Mouse (Mus musculus) erythroblast, embryonic 14.5 days (primary cell): ENCODE data around the gene Scn9a. TPM values are rescaled to one million over a fixed set of nuclear protein-coding genes. Genes with fewer than 3 reads are reported as not detected.

ENCODE experiments used
- H3K27me3 ChIP-seq: 2 replicates; pipeline ENCODE4 v1.6.1; 2012; ENCODE audit warnings: inconsistent platforms; ENCODE audit not compliant: control insufficient read depth
- H3K36me3 ChIP-seq: 2 replicates; pipeline ENCODE4 v1.6.1; 2012; ENCODE audit warnings: mild to moderate bottlenecking, inconsistent platforms; ENCODE audit not compliant: control insufficient read depth
- H3K4me1 ChIP-seq: 2 replicates; pipeline ENCODE4 v1.6.1; 2012; ENCODE audit warnings: inconsistent platforms; ENCODE audit not compliant: control insufficient read depth
- H3K4me3 ChIP-seq: replicated peaks from 2 replicates; pipeline ENCODE3; 2012; ENCODE audit warnings: moderate library complexity, mild to moderate bottlenecking, inconsistent platforms
- H3K9me3 ChIP-seq: 2 replicates; pipeline ENCODE4 v1.6.1; 2012; ENCODE audit warnings: low read length, inconsistent platforms, mixed read lengths; ENCODE audit not compliant: control insufficient read depth
- GATA1 ChIP-seq: IDR thresholded peaks from 2 replicates; pipeline ENCODE4 v1.6.1; 2012; ENCODE audit warnings: low read length, inconsistent platforms, mixed read lengths
- TAL1 ChIP-seq: IDR thresholded peaks from 3 replicates; pipeline ENCODE4 v1.6.1; 2012; ENCODE audit warnings: low read length, inconsistent platforms, mixed read lengths
- polyA plus RNA-seq: library from polyadenylated mRNA; stranded (reverse); fragments of >175 nt; gene quantifications from 2 replicates; pipeline ENCODE4 v1.2.3, GENCODE M21; 2012

The Scn9a gene
- polyA plus RNA-seq, 1 experiment = not detected

GRCm38 (mm10) chr2:66473181-66473822, 161.5 kb downstream of the Scn9a start:
- H3K4me1 ChIP-seq = no peaks in the 10 kb centered on the region
- no peak overlapping the region for H3K4me3 ChIP-seq
- H3K36me3 ChIP-seq = no peaks in the 10 kb centered on the region
- H3K27me3 ChIP-seq = no peaks in the 10 kb centered on the region
- no peaks in the 10 kb centered on the region for H3K9me3 ChIP-seq
- TF ChIP-seq GATA1 (no peak), TAL1 (no peak)

GRCm38 (mm10) chr2:66465484-66465883, 169.3 kb downstream of the Scn9a start:
- no peak overlapping the region for H3K4me3 ChIP-seq
- H3K27me3 ChIP-seq = no peaks in the 10 kb centered on the region
- no peaks in the 10 kb centered on the region for H3K4me1 ChIP-seq
- TF ChIP-seq TAL1 = no peak
- no peak for TF ChIP-seq GATA1
- no peaks in the 10 kb centered on the region; the same call in 1 of the 2 replicates for H3K9me3 ChIP-seq
- H3K36me3 ChIP-seq = no peaks in the 10 kb centered on the region

- no peaks in the 10 kb centered on the region for H3K4me1 ChIP-seq
- H3K4me3 ChIP-seq = no peak overlapping the region
- TF ChIP-seq TAL1 (no peak), GATA1 (no peak)
- H3K36me3 ChIP-seq = no peaks in the 10 kb centered on the region
- H3K9me3 ChIP-seq = no peaks in the 10 kb centered on the region; the same call in 1 of the 2 replicates
- no peaks in the 10 kb centered on the region for H3K27me3 ChIP-seq
Observed at GRCm38 (mm10) chr2:66464874-66465458, 169.8 kb downstream of the Scn9a start.

GRCm38 (mm10) chr2:66463916-66464315, 170.8 kb downstream of the Scn9a start:
- Histone ChIP-seq H3K27me3 (no peaks in the 10 kb centered on the region), H3K4me3 (no peak overlapping the region), H3K4me1 (no peaks in the 10 kb centered on the region), H3K9me3 (peaks cover 1% of the 10 kb centered on the region; the same call in 1 of the 2 replicates), H3K36me3 (no peaks in the 10 kb centered on the region)
- TF ChIP-seq GATA1 (no peak), TAL1 (no peak)

GRCm38 (mm10) chr2:66462458-66462857, 172.3 kb downstream of the Scn9a start:
- H3K4me3 ChIP-seq = no peak overlapping the region
- H3K27me3 ChIP-seq = no peaks in the 10 kb centered on the region
- TF ChIP-seq GATA1 (no peak), TAL1 (no peak)
- no peaks in the 10 kb centered on the region for H3K4me1 ChIP-seq
- H3K36me3 ChIP-seq = no peaks in the 10 kb centered on the region
- H3K9me3 ChIP-seq = peaks cover 2% of the 10 kb centered on the region; the same call in 1 of the 2 replicates

- TF ChIP-seq TAL1 = no peak
- TF ChIP-seq GATA1 = no peak
- H3K4me3 ChIP-seq = no peak within 1 kb of the TSS
- H3K36me3 ChIP-seq = no peaks in the 10 kb centered on the region
- H3K4me1 ChIP-seq = no peaks in the 10 kb centered on the region
- peaks cover 12% of the 10 kb centered on the region for H3K27me3 ChIP-seq
- no peaks in the 10 kb centered on the region for H3K9me3 ChIP-seq
Observed at GRCm38 (mm10) chr2:66440711-66441110, 194.1 kb downstream of the Scn9a start, which contains the start of gene Scn1a. Gene Scn1a (minus strand): TSS chr2:66440840.

- Histone ChIP-seq H3K4me3 (no peak overlapping the region), H3K4me1 (no peaks in the 10 kb centered on the region), H3K27me3 (peaks cover 12% of the 10 kb centered on the region), H3K36me3 (no peaks in the 10 kb centered on the region), H3K9me3 (no peaks in the 10 kb centered on the region)
- TF ChIP-seq GATA1 (no peak), TAL1 (no peak)
Observed at GRCm38 (mm10) chr2:66439764-66440471, 194.8 kb downstream of the Scn9a start.

GRCm38 (mm10) chr2:66436286-66436685, 198.5 kb downstream of the Scn9a start:
- TF ChIP-seq TAL1 (no peak), GATA1 (no peak)
- no peaks in the 10 kb centered on the region for H3K4me1 ChIP-seq
- H3K36me3 ChIP-seq = no peaks in the 10 kb centered on the region
- no peaks in the 10 kb centered on the region for H3K9me3 ChIP-seq
- H3K4me3 ChIP-seq = no peak overlapping the region
- H3K27me3 ChIP-seq = peaks cover 12% of the 10 kb centered on the region

Other genes with a start within 250 kb of the Scn9a start
- gene Scn1a, start 194.1 kb downstream of the Scn9a start, polyA plus RNA-seq = not detected in 2 replicates
- not detected in 2 replicates for gene Scn7a, start 150.0 kb upstream of the Scn9a start, polyA plus RNA-seq